Mouse (Mus musculus) limb, embryonic 13.5 days (tissue): Measurements from ENCODE around the gene Hnrnpk. TPM values are rescaled to one million over a fixed set of nuclear protein-coding genes. Genes with fewer than 3 reads are reported as not detected.
A peak's percentile ranks its signal among the peaks of the same experiment; 100 is the strongest.
"Not testable (repeated sequence)": the region's sequence is repeated elsewhere in the genome, so short reads cannot be mapped to it uniquely, and the experiment has no call there.

Experiments used
- ATAC-seq: fragments of 200-750 bp; cut with Nextera tagmentation; 2 replicates; pipeline ENCODE4 v1.8.0; 2017; ENCODE audit warnings: low read depth, moderate number of reproducible peaks, moderate TSS enrichment; ENCODE audit not compliant: low FRiP score
- H3K27ac ChIP-seq: fragments of 300-500 bp; sonication (generic); 2 replicates; pipeline ENCODE4 v1.5.1; 2015; ENCODE audit warnings: inconsistent platforms, mild to moderate bottlenecking, moderate library complexity
- H3K27me3 ChIP-seq: fragments of 300-500 bp; sonication (generic); 2 replicates; pipeline ENCODE4 v1.6.1; 2015; ENCODE audit warnings: mild to moderate bottlenecking, inconsistent platforms
- H3K36me3 ChIP-seq: fragments of 300-500 bp; sonication (generic); 2 replicates; pipeline ENCODE4 v1.6.1; 2015; ENCODE audit warnings: inconsistent platforms, mild to moderate bottlenecking, moderate library complexity
- H3K4me1 ChIP-seq: fragments of 300-500 bp; sonication (generic); 2 replicates; pipeline ENCODE4 v1.6.1; 2015; ENCODE audit warnings: inconsistent platforms
- H3K4me2 ChIP-seq: fragments of 300-500 bp; sonication (generic); replicated peaks from 2 replicates; pipeline ENCODE4 v1.6.1; 2015; ENCODE audit warnings: inconsistent platforms, mild to moderate bottlenecking, moderate library complexity
- H3K4me3 ChIP-seq: fragments of 300-500 bp; sonication (generic); 2 replicates; pipeline ENCODE4 v1.5.1; 2015; ENCODE audit warnings: moderate library complexity, mild to moderate bottlenecking, inconsistent platforms
- H3K9ac ChIP-seq: fragments of 300-500 bp; sonication (generic); 2 replicates; pipeline ENCODE4 v1.6.1; 2015; ENCODE audit warnings: mild to moderate bottlenecking, inconsistent platforms
- H3K9me3 ChIP-seq: fragments of 300-500 bp; sonication (generic); 2 replicates; pipeline ENCODE4 v1.6.1; 2016; ENCODE audit warnings: inconsistent platforms
- WGBS: fragments of 180-500 bp; shearing (Covaris S2); methylation state at CpG from one replicate; pipeline ENCODE4 v1.1.7; 2015; 5-methylcytosine and 5-hydroxymethylcytosine counted together
- polyA plus RNA-seq: library from polyadenylated mRNA; unstranded; fragments of >200 nt; fragmentation: Nextera tagmentation; extraction: Ambion mirVana; gene quantifications from 2 replicates; pipeline ENCODE4 v1.2.1, GENCODE M21; 2015

The Hnrnpk gene
- polyA plus RNA-seq, 1 experiment from 2014 or later: 1,850 TPM

DNA sequence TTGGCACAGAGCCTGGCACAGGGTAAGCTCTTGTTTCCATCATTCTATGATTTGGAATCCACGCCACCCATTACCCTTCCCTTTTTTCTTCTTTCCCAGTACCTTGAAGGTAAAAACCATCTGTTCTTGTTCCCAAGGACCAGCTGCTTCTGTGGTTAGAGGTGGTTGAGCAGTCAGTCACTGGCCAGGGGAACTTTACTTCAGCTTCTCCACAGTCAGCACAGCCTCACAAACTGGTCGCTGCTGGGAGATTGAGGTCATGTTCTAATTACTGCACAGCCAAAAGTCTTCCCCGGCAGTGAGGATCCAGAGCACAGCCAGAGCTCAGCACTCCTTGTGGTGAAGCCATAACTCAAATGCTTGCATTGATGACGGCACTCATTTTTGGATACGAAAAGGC is 12.7 kb upstream of the Hnrnpk start:
- H3K36me3 ChIP-seq: peaks cover 21% of the 10 kb centered on the region
- H3K27ac ChIP-seq: peak overlapping the region; percentile 52; the same call in 1 of the 2 replicates
- no peak overlapping the region for H3K4me2 ChIP-seq
- peaks cover 12% of the 10 kb centered on the region for H3K9me3 ChIP-seq
- no peaks in the 10 kb centered on the region for H3K27me3 ChIP-seq
- H3K4me3 ChIP-seq: no peak overlapping the region
- peaks cover 10% of the 10 kb centered on the region for H3K4me1 ChIP-seq
- WGBS: 58% methylated on average over 5 of the region's 5 CpGs
- no peak for ATAC-seq
- no peak overlapping the region for H3K9ac ChIP-seq

DNA sequence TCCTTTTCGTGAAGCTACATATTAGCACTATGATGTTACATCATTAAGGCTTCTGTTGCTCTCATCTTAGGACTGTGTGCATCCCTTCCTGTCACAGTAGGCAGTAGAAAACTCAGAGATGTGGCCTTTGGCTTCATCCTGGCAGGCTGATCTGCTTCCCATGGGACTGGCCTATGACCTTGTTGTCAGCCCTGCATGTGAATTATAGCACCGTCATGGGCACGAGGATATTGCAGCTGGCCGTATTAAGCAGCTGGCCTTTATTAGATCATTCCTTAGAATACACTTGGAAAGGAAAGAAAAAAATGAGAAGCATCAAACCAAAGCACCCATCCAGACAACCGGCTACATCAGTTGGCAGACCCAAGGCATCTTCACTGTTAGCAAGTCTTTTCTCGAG is 12.2 kb upstream of the Hnrnpk start:
- Histone ChIP-seq H3K4me3 (no peak overlapping the region), H3K27me3 (no peaks in the 10 kb centered on the region), H3K4me2 (no peak overlapping the region), H3K9ac (no peak overlapping the region), H3K36me3 (peaks cover 26% of the 10 kb centered on the region), H3K4me1 (peaks cover 10% of the 10 kb centered on the region), H3K9me3 (peaks cover 12% of the 10 kb centered on the region), H3K27ac (no peak overlapping the region)
- WGBS: 58% methylated on average over 6 of the region's 6 CpGs
- no peak for ATAC-seq

DNA sequence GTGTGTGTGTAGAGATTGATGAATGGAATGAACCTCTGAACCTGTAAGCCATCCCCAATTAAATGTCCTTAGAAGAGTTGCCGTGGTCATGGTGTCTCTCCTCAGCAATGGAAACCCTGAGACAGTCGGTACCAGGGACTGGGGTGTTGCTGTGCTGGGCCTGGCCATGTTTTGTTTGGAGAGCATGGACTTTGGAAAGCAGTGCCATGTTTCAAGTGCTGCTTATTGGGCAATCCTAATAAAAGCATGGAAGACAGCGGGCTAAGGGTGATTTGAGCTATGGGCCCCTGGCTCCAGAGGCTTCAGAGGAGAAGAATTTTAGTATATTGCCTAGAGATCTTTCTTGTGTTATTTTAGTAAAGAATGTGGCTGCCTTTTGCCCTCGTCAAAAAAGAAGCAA is 7.9 kb upstream of the Hnrnpk start:
- H3K4me1 ChIP-seq: peaks cover 9% of the 10 kb centered on the region
- H3K9ac ChIP-seq: no peak overlapping the region
- no peak overlapping the region for H3K4me3 ChIP-seq
- WGBS: 92% methylated on average over 4 of the region's 4 CpGs
- H3K36me3 ChIP-seq: peaks cover 42% of the 10 kb centered on the region
- no peak for ATAC-seq
- H3K4me2 ChIP-seq: no peak overlapping the region
- no peaks in the 10 kb centered on the region for H3K27me3 ChIP-seq
- H3K27ac ChIP-seq: no peak overlapping the region
- peaks cover 12% of the 10 kb centered on the region for H3K9me3 ChIP-seq

GRCm38 (mm10) chr13:58402744-58403110 is 416 bp downstream of the Hnrnpk start:
- under 1% methylated on average over 41 of the region's 48 CpGs for WGBS
- no peaks in the 10 kb centered on the region for H3K27me3 ChIP-seq
- no peak; the same call in 1 of the 2 replicates for ATAC-seq
- peak overlapping the region; percentile 84 for H3K4me3 ChIP-seq
- H3K4me2 ChIP-seq: peak overlapping the region; percentile 60
- peaks cover 17% of the 10 kb centered on the region for H3K36me3 ChIP-seq
- H3K9me3 ChIP-seq: no peaks in the 10 kb centered on the region; the same call in 1 of the 2 replicates
- H3K4me1 ChIP-seq: peaks cover 6% of the 10 kb centered on the region
- peak overlapping the region; percentile 99 for H3K27ac ChIP-seq
- peak overlapping the region; percentile 99 for H3K9ac ChIP-seq

- Histone ChIP-seq H3K27ac (peak within 1 kb of the TSS; percentile 99), H3K9ac (peak within 1 kb of the TSS; percentile 99), H3K36me3 (peaks cover 18% of the 10 kb centered on the region), H3K4me2 (peak within 1 kb of the TSS; percentile 77), H3K4me1 (peaks cover 6% of the 10 kb centered on the region), H3K27me3 (no peaks in the 10 kb centered on the region), H3K9me3 (no peaks in the 10 kb centered on the region; the same call in 1 of the 2 replicates), H3K4me3 (peak within 1 kb of the TSS; percentile 84)
- ATAC-seq: peak; percentile 96
- WGBS: under 1% methylated on average over 89 of the region's 91 CpGs
Observed at GRCm38 (mm10) chr13:58402003-58402743, 970 bp downstream of the Hnrnpk start, which contains the start of gene Rmi1. Gene Rmi1 (plus strand): TSS chr13:58402248.

- ATAC-seq: peak; percentile 48
- H3K27ac ChIP-seq: peak overlapping the region; percentile 99
- WGBS: under 1% methylated on average over 75 of the region's 100 CpGs
- peaks cover 6% of the 10 kb centered on the region for H3K4me1 ChIP-seq
- peak overlapping the region; percentile 77 for H3K4me2 ChIP-seq
- no peaks in the 10 kb centered on the region; the same call in 1 of the 2 replicates for H3K9me3 ChIP-seq
- peak overlapping the region; percentile 84 for H3K4me3 ChIP-seq
- H3K36me3 ChIP-seq: peaks cover 19% of the 10 kb centered on the region
- no peaks in the 10 kb centered on the region for H3K27me3 ChIP-seq
- peak overlapping the region; percentile 99 for H3K9ac ChIP-seq
Observed at GRCm38 (mm10) chr13:58401135-58402002, 1.8 kb downstream of the Hnrnpk start.

DNA sequence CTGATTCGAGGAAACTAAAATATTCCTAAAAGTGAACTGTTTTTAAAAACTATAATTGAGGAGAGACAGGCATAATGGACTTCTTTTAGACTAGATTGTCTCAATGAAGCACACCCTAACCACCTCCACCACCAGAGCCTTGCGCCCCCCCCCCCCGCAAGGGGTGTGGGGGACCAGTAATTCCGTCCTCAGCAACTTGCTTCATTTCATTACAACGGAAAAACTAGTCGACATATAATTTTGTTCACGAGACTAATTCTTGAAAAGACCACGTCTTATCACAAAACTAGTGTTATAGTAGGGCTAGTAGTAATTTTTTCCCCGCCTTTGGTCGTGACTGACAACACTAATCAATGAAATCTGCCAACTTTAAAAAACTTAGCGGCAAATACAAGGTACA is 2.6 kb downstream of the Hnrnpk start:
- peaks cover 26% of the 10 kb centered on the region for H3K36me3 ChIP-seq
- no peak for ATAC-seq
- H3K4me3 ChIP-seq: peak overlapping the region; percentile 84
- H3K9ac ChIP-seq: peak overlapping the region; percentile 99
- no peaks in the 10 kb centered on the region; the same call in 1 of the 2 replicates for H3K9me3 ChIP-seq
- under 1% methylated on average over 11 of the region's 11 CpGs for WGBS
- H3K27me3 ChIP-seq: no peaks in the 10 kb centered on the region
- H3K4me2 ChIP-seq: peak overlapping the region; percentile 77
- peak overlapping the region; percentile 99; the same call in 1 of the 2 replicates for H3K27ac ChIP-seq
- H3K4me1 ChIP-seq: peaks cover 6% of the 10 kb centered on the region

GRCm38 (mm10) chr13:58397651-58398050 is 5.5 kb downstream of the Hnrnpk start:
- peaks cover 50% of the 10 kb centered on the region for H3K36me3 ChIP-seq

GRCm38 (mm10) chr13:58394392-58394791 is 8.8 kb downstream of the Hnrnpk start:
- WGBS: 85% methylated on average over 11 of the region's 11 CpGs
- not testable (repeated sequence) for H3K4me2 ChIP-seq, H3K27me3 ChIP-seq, H3K9me3 ChIP-seq, H3K4me1 ChIP-seq, H3K9ac ChIP-seq, ATAC-seq, H3K27ac ChIP-seq, H3K4me3 ChIP-seq
- H3K36me3 ChIP-seq: peaks cover 70% of the 10 kb centered on the region

More at GRCm38 (mm10) chr13:58397651-58398050, 5.5 kb downstream of the Hnrnpk start:
- Histone ChIP-seq H3K27ac (no peak overlapping the region), H3K27me3 (no peaks in the 10 kb centered on the region), H3K4me3 (no peak overlapping the region), H3K4me1 (peaks cover 6% of the 10 kb centered on the region), H3K9me3 (no peaks in the 10 kb centered on the region), H3K4me2 (no peak overlapping the region), H3K9ac (no peak overlapping the region)
- 89% methylated on average over 13 of the region's 13 CpGs for WGBS
- ATAC-seq: no peak

DNA sequence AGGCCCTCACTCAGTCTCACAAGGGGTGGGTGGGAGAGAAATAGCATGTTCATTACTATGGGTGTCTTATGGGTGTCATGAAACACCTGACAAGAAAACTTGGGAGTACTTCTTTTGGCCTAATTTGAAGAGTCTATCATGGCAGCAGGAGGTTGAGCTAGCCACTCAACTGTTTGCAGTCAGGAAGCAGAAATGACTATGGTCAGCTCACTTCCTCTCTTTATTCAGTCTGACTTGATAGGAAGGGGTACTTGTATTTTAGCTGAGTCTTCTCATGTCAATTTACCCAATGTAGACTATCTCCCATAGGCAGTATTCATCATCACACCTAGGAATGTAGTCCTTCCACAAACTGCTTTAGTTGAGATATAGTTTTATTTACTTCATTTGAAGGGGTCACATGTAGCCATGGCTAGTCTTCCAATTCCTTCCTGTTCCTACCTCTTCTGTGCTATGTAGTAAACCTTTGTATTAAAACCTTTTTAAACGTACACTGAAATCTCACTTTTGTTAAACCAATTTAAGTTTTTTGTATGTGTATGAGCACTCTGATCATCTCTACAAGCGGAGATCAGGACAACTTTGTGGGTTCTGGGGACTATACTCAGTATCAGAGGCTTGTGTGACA is 13.7 kb downstream of the Hnrnpk start:
- 83% methylated on average over 2 of the region's 2 CpGs for WGBS
- H3K9me3 ChIP-seq: no peaks in the 10 kb centered on the region
- H3K36me3 ChIP-seq: peaks cover 37% of the 10 kb centered on the region
- H3K27me3 ChIP-seq: no peaks in the 10 kb centered on the region
- no peak overlapping the region for H3K9ac ChIP-seq
- H3K4me2 ChIP-seq: no peak overlapping the region
- peaks cover 5% of the 10 kb centered on the region; the same call in 1 of the 2 replicates for H3K4me1 ChIP-seq
- no peak for ATAC-seq
- H3K27ac ChIP-seq: no peak overlapping the region
- H3K4me3 ChIP-seq: no peak overlapping the region

GRCm38 (mm10) chr13:58388379-58388778 is 14.8 kb downstream of the Hnrnpk start:
- no peaks in the 10 kb centered on the region for H3K9me3 ChIP-seq
- H3K4me3 ChIP-seq: no peak overlapping the region
- 40% methylated on average over 3 of the region's 3 CpGs for WGBS
- peaks cover 10% of the 10 kb centered on the region; the same call in 1 of the 2 replicates for H3K4me1 ChIP-seq
- no peak for ATAC-seq
- peaks cover 29% of the 10 kb centered on the region for H3K36me3 ChIP-seq
- H3K27ac ChIP-seq: no peak overlapping the region
- H3K27me3 ChIP-seq: no peaks in the 10 kb centered on the region
- no peak overlapping the region for H3K9ac ChIP-seq
- H3K4me2 ChIP-seq: no peak overlapping the region
